Mouse (Mus musculus) MEL (cell line): ENCODE data around the gene Phf23.

ENCODE experiments used
- CTCF ChIP-seq, 3 experiments: IDR thresholded peaks in 2 of 3; conservative IDR thresholded peaks in 1 of 3; 2 replicates each; pipeline ENCODE4 v1.5.1; 2011 to 2012; ENCODE audit warnings: low read length in 3 of 3, low read depth in 2 of 3, mild to moderate bottlenecking in 2 of 3, improper control_type of control experiment in 1 of 3, inconsistent platforms in 1 of 3, mixed read lengths in 1 of 3, moderate library complexity in 1 of 3; ENCODE audit not compliant: control insufficient read depth in 1 of 3, insufficient read depth in 1 of 3, poor library complexity in 1 of 3, severe bottlenecking in 1 of 3
- E2F4 ChIP-seq: IDR thresholded peaks from 2 replicates; pipeline ENCODE4 v1.6.1; 2011; ENCODE audit warnings: low read depth, low read length, improper control_type of control experiment, borderline replicate concordance
- HCFC1 ChIP-seq: IDR thresholded peaks from 2 replicates; pipeline ENCODE4 v1.6.1; 2012; ENCODE audit warnings: low read depth, mild to moderate bottlenecking, inconsistent platforms, low read length, improper control_type of control experiment, moderate library complexity
- POLR2A ChIP-seq, 2 experiments: IDR thresholded peaks; 2 replicates each; pipeline ENCODE4 v1.6.1; 2011 to 2012; ENCODE audit warnings: low read length in 2 of 2, mild to moderate bottlenecking in 2 of 2, control low read depth in 1 of 2, improper control_type of control experiment in 1 of 2, low read depth in 1 of 2, moderate library complexity in 1 of 2; ENCODE audit not compliant: control insufficient read depth in 1 of 2, insufficient read depth in 1 of 2, poor library complexity in 1 of 2
- POLR2AphosphoS5 ChIP-seq: IDR thresholded peaks from 2 replicates; pipeline ENCODE4 v1.6.1; 2012; ENCODE audit warnings: low read depth, borderline replicate concordance, mild to moderate bottlenecking, inconsistent platforms, low read length, moderate library complexity, mixed read lengths

GRCm38 (mm10) chr11:69982225-69982624 lies 13.4 kb upstream of the Phf23 start, which contains the start of gene Elp5:
- no peak for TF ChIP-seq POLR2A (IDR thresholded peaks at IDR 0.05; ENCODE audit: control insufficient read depth in 1 of 2, insufficient read depth in 1 of 2, low read depth in 1 of 2, low read length in 2 of 2, poor library complexity in 1 of 2)
- no peak for TF ChIP-seq HCFC1
- TF ChIP-seq POLR2AphosphoS5: no peak
- no peak for TF ChIP-seq CTCF (IDR thresholded peaks at IDR 0.05 in 2 of 3, conservative IDR thresholded peaks at IDR 0.05 in 1 of 3; ENCODE audit: control insufficient read depth in 1 of 3, insufficient read depth in 1 of 3, low read depth in 2 of 3, low read length in 3 of 3, poor library complexity in 1 of 3, severe bottlenecking in 1 of 3)
- TF ChIP-seq E2F4: no peak
